Mouse (Mus musculus) CD4-positive, CD25-positive, alpha-beta regulatory T cell, adult 2 months (primary cell): ENCODE data around the gene Gm28043.

Experiments
- DNase-seq: peaks from one replicate; pipeline ENCODE4 v3.0.0-alpha.2; 2012; ENCODE audit warnings: low read depth, low spot score

Gm28043 gene

GRCm38 (mm10) chr17:29623488-29623887 is 8.8 kb downstream of the Gm28043 start:
- no peak for DNase-seq

GRCm38 (mm10) chr17:29627285-29627684 is 12.6 kb downstream of the Gm28043 start:
- DNase-seq: no peak

- no peak for DNase-seq
Observed at GRCm38 (mm10) chr17:29628946-29629345, 14.3 kb downstream of the Gm28043 start.

GRCm38 (mm10) chr17:29629620-29630019 is 14.9 kb downstream of the Gm28043 start:
- no peak for DNase-seq

GRCm38 (mm10) chr17:29632312-29632711 is 17.6 kb downstream of the Gm28043 start:
- DNase-seq: no peak

GRCm38 (mm10) chr17:29635492-29635891 is 20.8 kb downstream of the Gm28043 start:
- DNase-seq: no peak

GRCm38 (mm10) chr17:29636118-29636517 is 21.4 kb downstream of the Gm28043 start:
- peak; percentile 46 for DNase-seq

- DNase-seq: no peak
Observed at GRCm38 (mm10) chr17:29637377-29637776, 22.7 kb downstream of the Gm28043 start.

GRCm38 (mm10) chr17:29637895-29638294 is 23.2 kb downstream of the Gm28043 start:
- DNase-seq: no peak

- DNase-seq: no peak
Observed at GRCm38 (mm10) chr17:29640971-29641370, 26.3 kb downstream of the Gm28043 start.

- no peak for DNase-seq
Observed at GRCm38 (mm10) chr17:29642219-29642618, 27.5 kb downstream of the Gm28043 start.

- DNase-seq: no peak
Observed at GRCm38 (mm10) chr17:29658249-29658648, 43.6 kb downstream of the Gm28043 start.

- peak; percentile 95 for DNase-seq
Observed at GRCm38 (mm10) chr17:29660076-29660761, 45.5 kb downstream of the Gm28043 start, which contains the start of gene Cmtr1. Cmtr1 (plus strand) TSS chr17:29660595.

GRCm38 (mm10) chr17:29660762-29661391 is 46.2 kb downstream of the Gm28043 start:
- DNase-seq: peak; percentile 53

GRCm38 (mm10) chr17:29662145-29662544 is 47.5 kb downstream of the Gm28043 start:
- DNase-seq: no peak

- DNase-seq: no peak
Observed at GRCm38 (mm10) chr17:29668051-29668986, 53.6 kb downstream of the Gm28043 start.

GRCm38 (mm10) chr17:29669030-29669429 is 54.4 kb downstream of the Gm28043 start:
- no peak for DNase-seq

GRCm38 (mm10) chr17:29669936-29670335 is 55.3 kb downstream of the Gm28043 start:
- DNase-seq: no peak

- no peak for DNase-seq
Observed at GRCm38 (mm10) chr17:29671021-29671420, 56.3 kb downstream of the Gm28043 start.

GRCm38 (mm10) chr17:29673325-29673724 is 58.6 kb downstream of the Gm28043 start:
- DNase-seq: no peak

- no peak for DNase-seq
Observed at GRCm38 (mm10) chr17:29678526-29678925, 63.9 kb downstream of the Gm28043 start.
